Mouse (Mus musculus) ES-CJ7 (cell line): ENCODE measurements around the gene Olfr49.

Experiments
- DNase-seq: peaks from one replicate; pipeline ENCODE4 v3.0.0; 2011; ENCODE audit warnings: low read depth, low spot score

Gene Olfr49

GRCm38 (mm10) chr14:54284839-54285238, at the start of gene Olfr49:
Gene Olfr49 (minus strand): TSS chr14:54284939.
- DNase-seq: no peak

DNA sequence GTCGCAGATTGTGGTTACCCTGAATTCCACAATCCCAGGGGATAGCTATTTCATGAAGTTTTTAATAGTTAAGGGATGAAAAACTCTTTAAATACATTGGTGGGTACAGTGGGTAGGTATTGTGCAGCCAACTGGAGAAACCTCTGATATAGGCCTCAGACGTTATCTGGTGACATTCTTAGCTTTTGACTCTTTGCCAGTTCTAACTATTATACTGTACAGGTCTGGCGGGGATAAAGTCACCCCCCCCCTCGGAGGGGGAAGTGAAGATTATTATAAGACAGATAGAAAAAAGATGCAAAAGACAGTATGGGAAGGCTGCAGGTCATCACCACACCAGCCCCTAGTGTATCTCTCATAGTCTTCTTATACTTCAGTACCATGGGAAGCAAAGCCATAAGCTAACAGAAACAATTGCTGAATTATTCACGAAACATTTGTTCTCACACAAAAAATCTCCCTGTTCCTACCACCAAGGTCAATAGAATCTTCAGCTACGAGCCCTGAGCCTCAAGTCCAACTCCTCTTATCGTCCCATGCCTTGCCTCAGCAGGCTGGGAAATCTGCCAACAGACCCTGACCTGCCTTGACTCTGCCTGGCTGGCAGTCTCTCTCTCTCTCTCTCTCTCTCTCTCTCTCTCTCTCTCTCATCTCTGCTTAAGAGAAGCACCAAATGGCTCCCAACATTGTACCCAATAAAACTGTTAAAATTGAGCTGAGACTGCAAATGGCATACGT, 48.9 kb upstream of the Olfr49 start:
- no peak for DNase-seq

DNA sequence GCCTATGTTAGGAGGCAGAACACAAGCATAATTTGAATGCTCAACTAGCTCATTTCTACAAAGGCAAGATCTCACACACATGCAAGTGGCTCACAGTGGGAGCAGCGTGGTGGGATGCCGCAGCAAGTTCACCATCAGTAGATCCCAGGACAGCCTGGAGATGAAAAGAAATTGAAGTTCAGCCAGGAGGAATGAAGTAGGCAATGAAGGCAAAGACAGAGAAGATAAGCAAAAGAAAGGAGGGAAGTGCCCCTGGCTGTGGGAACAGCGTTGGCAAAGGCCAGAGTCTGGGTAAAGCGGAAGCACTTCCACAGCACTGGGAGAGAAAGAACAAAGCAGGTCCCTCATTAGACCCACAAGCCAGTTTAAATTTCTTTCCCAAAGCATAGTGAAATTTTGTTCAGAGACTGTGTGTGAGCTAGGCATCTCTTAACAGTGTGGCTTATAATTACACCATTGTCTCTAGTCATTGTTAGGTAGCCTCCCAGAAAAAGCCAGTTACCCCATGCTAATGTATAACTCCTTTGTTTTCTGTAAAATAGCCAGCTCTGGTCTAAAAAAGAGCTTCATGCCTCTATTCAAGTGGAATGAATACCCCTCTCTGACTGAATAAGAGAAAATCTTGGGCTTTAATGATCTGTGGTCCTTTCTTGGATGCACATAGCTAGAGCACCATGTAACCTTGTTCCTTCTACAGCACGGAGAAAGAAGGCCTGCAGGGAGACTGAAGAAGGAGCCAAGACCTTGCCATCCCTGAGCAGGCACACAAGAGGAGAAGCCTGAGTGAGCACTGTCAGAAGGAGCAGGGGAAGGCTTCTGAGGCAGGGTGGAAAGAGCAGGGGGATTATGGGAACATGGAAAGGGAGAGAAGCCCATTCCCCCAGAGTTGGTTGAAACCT, 47.7 kb upstream of the Olfr49 start:
- DNase-seq: no peak

- DNase-seq: no peak
Observed at GRCm38 (mm10) chr14:54331178-54331577, 46.4 kb upstream of the Olfr49 start.

- DNase-seq: peak; percentile 74
Observed at GRCm38 (mm10) chr14:54329201-54329600, 44.5 kb upstream of the Olfr49 start.

DNA sequence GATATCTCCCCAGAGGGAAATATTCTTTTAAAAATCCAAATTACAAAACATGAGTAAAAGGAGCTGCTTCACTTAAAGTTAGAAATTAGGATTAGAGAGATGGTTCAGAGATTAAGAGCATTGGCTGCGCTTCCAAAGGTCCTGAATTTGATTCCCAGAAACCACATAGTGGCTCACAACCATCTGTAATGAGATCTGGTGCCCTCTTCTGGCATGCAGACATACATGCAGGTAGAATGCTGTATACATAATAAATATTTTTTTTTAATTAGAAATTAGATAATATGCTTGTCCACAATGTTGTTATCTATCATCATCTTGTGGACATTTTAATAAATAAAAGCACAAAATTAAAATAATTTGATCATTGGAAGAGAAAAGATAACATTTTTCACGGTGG, 43.8 kb upstream of the Olfr49 start:
- DNase-seq: no peak

DNA sequence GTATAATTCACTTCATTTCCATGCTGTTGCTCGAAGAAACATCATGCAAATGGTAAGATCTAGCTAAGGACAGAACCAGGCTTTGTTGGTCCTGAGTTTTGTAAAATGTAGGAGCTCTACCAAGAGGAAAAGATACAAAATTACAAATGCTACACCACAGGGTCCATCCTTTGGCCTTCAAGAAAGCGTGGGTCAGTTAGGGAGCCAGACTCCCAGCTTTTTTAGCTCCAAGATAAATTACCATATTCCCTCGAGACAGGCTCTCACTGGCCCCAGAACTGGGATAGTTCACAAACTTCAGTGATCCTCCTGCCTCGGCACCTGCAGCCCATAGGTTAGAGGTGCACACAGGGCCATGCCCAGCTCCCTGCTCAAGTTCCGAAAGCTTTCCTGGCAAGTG, 39.7 kb upstream of the Olfr49 start:
- no peak for DNase-seq

DNA sequence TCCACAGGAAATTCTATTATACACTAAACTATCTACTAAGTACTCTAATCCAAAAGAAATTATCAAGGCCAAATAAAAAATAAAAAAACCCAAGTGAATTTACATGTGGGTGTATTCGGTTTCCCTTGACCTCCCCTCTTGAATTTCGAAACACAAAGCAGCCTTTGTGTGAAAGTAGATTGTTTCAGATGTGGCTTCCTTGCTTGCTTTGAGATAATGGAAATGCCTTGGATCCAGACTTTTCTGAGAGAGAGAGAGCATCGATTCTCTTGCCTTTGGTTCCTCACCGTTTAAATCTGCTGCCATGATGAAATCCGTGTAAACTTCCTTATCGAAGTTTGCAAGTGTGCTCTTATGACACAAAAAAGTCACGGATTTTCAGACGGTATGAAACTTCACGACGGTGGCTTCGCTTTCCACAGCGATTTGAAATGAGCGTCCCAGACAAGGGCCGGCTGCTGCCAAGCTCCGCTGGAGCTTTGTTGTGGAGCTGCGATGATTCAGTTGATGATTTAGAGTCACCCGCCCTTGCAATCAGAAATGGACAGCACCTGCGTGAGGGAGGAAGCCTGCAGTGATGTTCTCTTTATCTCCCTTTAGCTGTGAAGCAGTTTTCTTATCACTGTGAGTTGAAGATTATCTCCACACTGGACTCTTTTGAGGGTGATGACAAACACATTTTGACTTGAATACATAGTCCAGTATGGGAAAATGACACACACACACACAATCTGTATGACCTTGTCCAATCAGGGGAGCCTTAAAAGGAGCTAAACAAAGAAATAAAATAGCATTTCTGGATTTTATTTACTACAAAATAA, 37.0 kb upstream of the Olfr49 start:
- DNase-seq: peak; percentile 60

DNA sequence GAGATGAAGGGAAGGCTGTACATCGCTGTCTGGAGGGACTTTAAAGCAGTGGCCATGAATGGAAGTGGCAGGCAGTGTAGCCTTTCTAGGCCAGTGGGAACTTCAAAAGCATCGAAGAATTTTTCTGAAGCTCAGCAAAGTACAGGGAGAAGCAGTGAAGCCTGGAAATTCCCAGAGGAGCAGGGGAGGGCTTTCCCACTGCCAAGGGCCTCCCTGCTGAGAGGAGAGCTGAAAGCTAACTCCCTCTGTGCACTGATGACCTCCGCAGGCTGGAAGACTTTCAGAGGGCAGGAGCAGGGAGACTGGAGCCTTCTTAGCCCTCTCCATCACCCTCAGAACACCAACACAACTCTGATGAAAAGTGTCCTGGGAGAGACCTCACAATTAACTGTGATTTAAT, 27.0 kb upstream of the Olfr49 start:
- no peak for DNase-seq

- DNase-seq: no peak
Observed at GRCm38 (mm10) chr14:54300676-54301075, 15.9 kb upstream of the Olfr49 start.

DNA sequence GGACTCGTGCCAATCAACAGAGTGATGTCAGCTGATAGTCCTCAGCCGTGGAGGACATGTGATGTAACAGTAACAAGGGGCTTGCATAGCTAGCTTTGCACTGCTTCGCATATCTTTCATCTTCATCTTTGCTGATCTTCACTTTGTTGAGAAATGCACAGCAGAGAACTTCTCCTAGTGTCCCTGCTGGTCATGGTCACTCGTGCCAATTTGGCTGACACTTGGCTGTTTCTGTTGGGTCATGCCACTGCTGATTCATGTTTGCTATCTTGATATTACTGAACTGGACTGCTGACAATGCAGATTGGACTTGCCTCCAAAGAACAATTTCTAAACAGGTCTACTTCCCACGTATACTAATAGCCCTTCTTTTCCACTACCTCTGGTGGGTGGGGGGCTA, 15.4 kb upstream of the Olfr49 start:
- no peak for DNase-seq

GRCm38 (mm10) chr14:54276446-54276845, 8.3 kb downstream of the Olfr49 start:
- DNase-seq: no peak

DNA sequence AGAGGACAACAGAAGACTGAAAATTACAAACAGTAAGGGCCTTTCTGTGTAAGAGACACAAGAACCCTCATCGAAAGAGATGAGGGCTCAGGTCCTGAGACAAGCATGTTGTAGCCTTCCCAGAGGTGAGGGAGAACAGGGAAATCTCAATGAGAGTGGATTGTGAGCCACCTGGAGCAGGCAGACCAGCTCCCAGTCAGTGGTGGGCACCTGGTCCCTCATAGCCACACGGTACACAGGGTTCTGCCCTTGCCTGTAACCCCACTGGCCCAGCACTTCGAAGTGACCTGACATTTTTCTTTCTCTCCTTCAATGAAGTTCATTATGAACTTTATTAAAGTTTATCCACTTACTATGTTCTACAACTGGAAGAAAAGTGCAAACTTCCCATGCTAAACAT, 12.0 kb downstream of the Olfr49 start:
- DNase-seq: no peak

- DNase-seq: no peak
Observed at GRCm38 (mm10) chr14:54271976-54272606, 12.6 kb downstream of the Olfr49 start.

- no peak for DNase-seq
Observed at GRCm38 (mm10) chr14:54270413-54270812, 14.3 kb downstream of the Olfr49 start.

DNA sequence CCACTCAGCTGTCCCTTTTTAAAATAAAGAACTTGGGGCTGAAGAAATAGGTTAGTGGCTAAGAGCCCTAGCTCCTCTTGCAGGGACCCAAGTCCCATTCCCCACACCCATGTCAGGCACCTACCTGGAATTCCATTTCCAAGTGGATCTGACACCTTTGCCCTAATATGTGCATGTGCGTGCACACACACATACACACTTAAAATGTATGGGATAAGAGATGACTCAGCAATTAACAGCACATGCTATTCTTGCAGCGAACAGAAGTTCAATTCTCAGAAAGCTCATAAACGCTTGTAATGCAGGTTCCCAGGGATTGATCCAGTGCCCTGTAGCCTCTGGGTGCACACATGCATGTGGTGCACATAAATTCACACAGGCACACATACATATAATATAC, 15.2 kb downstream of the Olfr49 start:
- DNase-seq: no peak

- DNase-seq: no peak
Observed at GRCm38 (mm10) chr14:54267966-54268365, 16.8 kb downstream of the Olfr49 start.

GRCm38 (mm10) chr14:54265951-54266350, 18.8 kb downstream of the Olfr49 start:
- DNase-seq: no peak

DNA sequence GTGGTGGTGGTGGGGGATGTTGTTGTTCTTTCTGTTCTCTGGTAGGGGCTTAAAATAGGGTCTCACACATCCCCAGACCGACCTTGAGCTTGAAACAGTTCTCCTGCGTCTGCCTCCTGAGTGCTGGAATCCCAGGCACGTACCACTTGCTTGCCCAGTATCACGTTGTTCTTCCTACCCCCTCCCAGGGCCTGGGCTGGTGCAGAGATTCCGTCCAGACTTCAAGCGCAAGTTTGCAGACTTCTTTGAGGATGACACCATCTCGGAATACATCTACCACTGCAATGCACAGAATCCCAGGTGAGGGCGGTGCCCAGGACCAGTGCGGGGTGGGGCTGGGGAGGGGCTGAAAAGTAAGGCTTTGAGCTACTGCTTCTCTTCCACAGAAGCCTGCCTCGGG, 19.6 kb downstream of the Olfr49 start:
- DNase-seq: no peak

DNA sequence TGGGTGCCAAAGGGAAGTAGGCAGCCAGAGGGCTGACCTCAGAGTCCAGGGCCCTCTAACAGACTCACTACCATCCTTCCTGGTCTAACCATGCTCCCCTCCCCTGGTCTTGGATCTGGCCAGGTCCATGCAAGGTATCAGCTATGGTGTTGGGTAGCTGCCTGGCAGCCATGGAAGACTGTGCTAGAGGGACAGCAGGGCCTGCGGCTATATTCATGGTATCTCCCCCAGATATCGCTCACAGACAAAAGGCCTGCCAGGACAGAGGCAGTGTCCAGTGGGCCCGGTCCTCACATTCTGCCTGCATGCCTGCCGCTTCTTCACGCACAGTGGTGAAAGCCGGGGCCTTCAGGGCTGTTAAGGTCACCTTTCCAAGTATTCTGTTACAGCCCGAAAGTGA, 20.5 kb downstream of the Olfr49 start:
- no peak for DNase-seq

DNA sequence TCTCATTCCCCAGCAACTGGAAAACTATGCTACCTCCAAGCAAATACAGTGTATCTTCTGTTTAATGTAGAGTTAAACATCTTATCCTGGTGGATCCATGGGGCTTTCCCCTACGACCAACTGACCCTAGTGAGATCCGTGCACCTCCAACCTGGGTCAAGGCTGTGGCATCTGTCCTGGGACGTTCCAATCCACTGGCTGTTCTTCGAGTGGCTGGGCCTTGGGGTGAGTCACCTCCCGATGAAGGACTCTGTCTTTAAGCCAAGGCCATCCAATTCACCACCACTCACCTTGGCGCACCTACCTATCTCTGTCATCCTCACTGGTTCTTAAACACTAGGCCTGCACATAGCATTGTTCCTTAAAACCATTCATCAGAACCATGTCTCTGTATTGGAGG, 21.6 kb downstream of the Olfr49 start:
- DNase-seq: no peak

DNA sequence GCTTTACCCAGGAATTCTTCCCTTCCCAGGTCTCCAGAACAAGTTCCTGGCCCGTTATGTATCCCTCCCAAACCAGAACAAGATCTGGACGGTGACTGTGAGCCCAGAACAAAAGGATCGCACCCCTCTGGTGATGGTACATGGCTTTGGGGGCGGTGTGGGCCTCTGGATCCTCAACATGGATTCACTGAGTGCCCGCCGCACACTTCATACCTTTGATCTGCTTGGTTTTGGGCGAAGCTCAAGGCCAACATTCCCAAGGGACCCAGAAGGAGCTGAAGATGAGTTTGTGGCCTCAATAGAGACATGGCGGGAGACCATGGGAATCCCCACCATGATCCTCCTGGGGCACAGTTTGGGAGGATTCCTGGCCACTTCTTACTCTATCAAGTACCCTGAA, 22.1 kb downstream of the Olfr49 start:
- no peak for DNase-seq
